Comparison of ENCODE assay signal across 8 mouse cellular contexts in the genomic region with DNA sequence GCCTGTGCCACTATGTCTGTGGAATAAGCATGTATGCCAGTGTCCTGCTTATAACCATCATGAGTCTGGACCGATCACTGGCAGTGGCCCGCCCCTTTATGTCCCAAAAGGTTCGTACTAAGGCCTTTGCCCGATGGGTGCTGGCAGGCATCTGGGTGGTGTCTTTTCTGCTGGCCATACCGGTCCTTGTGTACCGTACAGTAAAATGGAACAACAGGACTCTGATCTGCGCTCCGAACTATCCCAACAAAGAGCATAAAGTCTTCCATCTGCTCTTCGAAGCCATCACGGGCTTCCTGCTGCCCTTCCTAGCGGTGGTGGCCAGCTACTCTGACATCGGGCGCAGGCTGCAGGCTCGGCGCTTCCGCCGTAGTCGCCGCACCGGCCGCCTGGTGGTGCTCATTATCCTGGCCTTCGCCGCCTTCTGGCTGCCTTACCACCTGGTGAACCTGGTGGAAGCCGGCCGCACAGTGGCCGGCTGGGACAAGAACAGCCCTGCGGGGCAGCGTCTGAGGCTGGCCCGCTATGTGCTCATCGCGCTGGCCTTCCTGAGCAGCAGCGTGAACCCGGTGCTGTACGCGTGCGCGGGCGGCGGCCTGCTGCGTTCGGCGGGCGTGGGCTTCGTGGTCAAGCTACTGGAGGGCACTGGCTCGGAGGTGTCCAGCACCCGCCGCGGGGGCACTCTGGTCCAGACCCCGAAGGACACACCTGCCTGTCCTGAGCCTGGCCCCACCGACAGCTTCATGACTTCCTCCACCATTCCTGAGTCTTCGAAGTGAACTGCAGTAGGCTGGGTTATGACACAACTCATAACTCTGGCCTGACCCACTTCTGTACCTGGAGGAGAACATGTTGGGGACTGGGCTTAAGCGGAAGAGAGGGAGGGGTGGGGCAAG. TPM values are rescaled to one million over a fixed set of nuclear protein-coding genes. Genes with fewer than 3 reads are reported as not detected.
DNase-seq lines count a peak whose midpoint lies in the region; ATAC-seq lines count a peak whose summit lies in the region.

No protein-coding gene starts in this region.

- peak; percentile 46 to 51 for DNase-seq in adrenal gland, adult 18-20 months (ENCODE audit: low spot score in 2 of 2)
- DNase-seq in adrenal gland, adult 8-10 months: no peak
- DNase-seq in adrenal gland, postnatal 25 days: peak; percentile 65
- DNase-seq in embryonic facial prominence, embryonic 14.5 days (ENCODE audit: low spot score): peak; percentile 55
- DNase-seq in heart, postnatal 4 days: peak; percentile 74
- DNase-seq in kidney, postnatal 4 days: peak; percentile 80 to 87

- H3K27ac ChIP-seq in embryonic facial prominence, embryonic 14.5 days (replicated peaks; ENCODE audit: low read depth, low read length): no peak overlapping the region
- H3K27ac ChIP-seq in stomach, embryonic 16.5 days (ENCODE audit: low read length): no peak overlapping the region

- H3K4me1 ChIP-seq in embryonic facial prominence, embryonic 14.5 days (ENCODE audit: control insufficient read depth, insufficient read depth, low read length): peaks cover under 1% of the 10 kb centered on the region; the same call in 1 of the 2 replicates
- H3K4me1 ChIP-seq in stomach, embryonic 16.5 days (ENCODE audit: control insufficient read depth, insufficient read depth, low read length): peaks cover 8% of the 10 kb centered on the region; the same call in 1 of the 2 replicates

- peak overlapping the region; percentile 76 for H3K4me2 ChIP-seq in embryonic facial prominence, embryonic 14.5 days (ENCODE audit: low read depth, low read length)
- peak overlapping the region; percentile 80 for H3K4me2 ChIP-seq in stomach, embryonic 16.5 days (ENCODE audit: low read depth, low read length)

- H3K36me3 ChIP-seq in embryonic facial prominence, embryonic 14.5 days (ENCODE audit: control insufficient read depth, insufficient read depth, low read length): no peaks in the 10 kb centered on the region; the same call in 1 of the 2 replicates
- H3K36me3 ChIP-seq in stomach, embryonic 16.5 days (ENCODE audit: control insufficient read depth, insufficient read depth, low read length): no peaks in the 10 kb centered on the region

- peak; percentile 47; the same call in 1 of the 2 replicates for ATAC-seq in embryonic facial prominence, embryonic 14.5 days (ENCODE audit: low read depth)
- peak; percentile 29 for ATAC-seq in megakaryocyte progenitor cell, adult 5-6 weeks (replicated peaks; ENCODE audit: poor library complexity)
- peak; percentile 48; the same call in 1 of the 2 replicates for ATAC-seq in stomach, embryonic 16.5 days (ENCODE audit: insufficient read depth, low FRiP score)

- WGBS in embryonic facial prominence, embryonic 14.5 days: 12% methylated on average over 40 of the region's 52 CpGs
- 10% methylated on average over 52 of the region's 52 CpGs for WGBS in stomach, embryonic 16.5 days

- peak overlapping the region; percentile 62 for H3K9ac ChIP-seq in embryonic facial prominence, embryonic 14.5 days (ENCODE audit: low read depth, low read length)
- peak overlapping the region; percentile 72 for H3K9ac ChIP-seq in stomach, embryonic 16.5 days (ENCODE audit: low read length)

- H3K27me3 ChIP-seq in embryonic facial prominence, embryonic 14.5 days (replicated peaks; ENCODE audit: control insufficient read depth, insufficient read depth, low read length): peaks cover 29% of the 10 kb centered on the region
- H3K27me3 ChIP-seq in stomach, embryonic 16.5 days (ENCODE audit: control insufficient read depth, insufficient read depth, low read length): peaks cover 20% of the 10 kb centered on the region

- no peaks in the 10 kb centered on the region for H3K9me3 ChIP-seq in embryonic facial prominence, embryonic 14.5 days (ENCODE audit: control insufficient read depth, low read length)
- H3K9me3 ChIP-seq in stomach, embryonic 16.5 days (replicated peaks; ENCODE audit: control insufficient read depth, low read length): no peaks in the 10 kb centered on the region

- peak overlapping the region; percentile 43 for H3K4me3 ChIP-seq in embryonic facial prominence, embryonic 14.5 days (ENCODE audit: low read depth, low read length)
- peak overlapping the region; percentile 47 for H3K4me3 ChIP-seq in stomach, embryonic 16.5 days (replicated peaks; ENCODE audit: low read length)

RNA-seq across cellular contexts. Expression of gene Ltb4r1, which starts 2.0 kb away (rescaled TPM):
- under 1 TPM; 0.42 to 0.50 TPM for total RNA-seq in adrenal gland, adult 18-20 months (2021)
- total RNA-seq in adrenal gland, adult 8-10 months (2022): under 1 TPM; 0.31 to 0.75 (median 0.43) TPM
- not detected in 2 replicates for total RNA-seq in adrenal gland, postnatal 25 days (2021)
- 0.24 and 0.56 TPM in 2 replicates for polyA plus RNA-seq in embryonic facial prominence, embryonic 14.5 days (2014; fragmentation: Nextera tagmentation; extraction: Ambion mirVana)
- under 1 TPM; 0.50 TPM for total RNA-seq in heart, postnatal 4 days (2021)
- 18.5 and 19.9 TPM in 2 replicates for total RNA-seq in megakaryocyte progenitor cell, adult 5-6 weeks (2015)
- 31.4 and 42.4 TPM in 2 replicates for total RNA-seq in megakaryocyte progenitor cell, adult 5-6 weeks (2017)
- polyA plus RNA-seq in stomach, embryonic 16.5 days (2015; fragmentation: Nextera tagmentation; extraction: Ambion mirVana): 2.4 and 4.8 TPM in 2 replicates

RNA-seq across cellular contexts. Expression of gene Ltb4r2, which starts 6.5 kb away (rescaled TPM):
- total RNA-seq in adrenal gland, adult 18-20 months (2021): not detected
- total RNA-seq in adrenal gland, adult 8-10 months (2022): under 1 TPM in 1 of 4 experiments, not detected in 3; 0.17 TPM
- 0.12 TPM in 1 of 2 replicates, not detected in the other for total RNA-seq in adrenal gland, postnatal 25 days (2021)
- polyA plus RNA-seq in embryonic facial prominence, embryonic 14.5 days (2014; fragmentation: Nextera tagmentation; extraction: Ambion mirVana): 0.47 and 0.51 TPM in 2 replicates
- under 1 TPM; 0.11 to 0.26 TPM for total RNA-seq in heart, postnatal 4 days (2021)
- total RNA-seq in megakaryocyte progenitor cell, adult 5-6 weeks (2015): 0.39 and 0.44 TPM in 2 replicates
- total RNA-seq in megakaryocyte progenitor cell, adult 5-6 weeks (2017): 0.47 and 0.62 TPM in 2 replicates
- 0.71 and 0.81 TPM in 2 replicates for polyA plus RNA-seq in stomach, embryonic 16.5 days (2015; fragmentation: Nextera tagmentation; extraction: Ambion mirVana)

RNA-seq across cellular contexts. Expression of gene Cideb, which starts 9.5 kb away (rescaled TPM):
- total RNA-seq in adrenal gland, adult 18-20 months (2021): 1 to 10 TPM in 1 of 2 experiments, under 1 TPM in 1; 0.76 to 2.3 TPM
- total RNA-seq in adrenal gland, adult 8-10 months (2022): under 1 TPM in 2 of 4 experiments, not detected in 2; 0.31 to 0.49 TPM
- total RNA-seq in adrenal gland, postnatal 25 days (2021): 0.79 and 2.9 TPM in 2 replicates
- polyA plus RNA-seq in embryonic facial prominence, embryonic 14.5 days (2014; fragmentation: Nextera tagmentation; extraction: Ambion mirVana): 0.33 and 0.59 TPM in 2 replicates
- 1 to 10 TPM; 1.2 to 2.2 TPM for total RNA-seq in heart, postnatal 4 days (2021)
- total RNA-seq in megakaryocyte progenitor cell, adult 5-6 weeks (2015): 0.20 and 0.77 TPM in 2 replicates
- total RNA-seq in megakaryocyte progenitor cell, adult 5-6 weeks (2017): 0.51 TPM in 1 of 2 replicates, not detected in the other
- 14.8 and 15.1 TPM in 2 replicates for polyA plus RNA-seq in stomach, embryonic 16.5 days (2015; fragmentation: Nextera tagmentation; extraction: Ambion mirVana)

RNA-seq across cellular contexts. Expression of gene Adcy4, which starts 16.1 kb away (rescaled TPM):
- 10 to 100 TPM in 1 of 2 experiments, 1 to 10 TPM in 1; 8.3 to 17.1 TPM for total RNA-seq in adrenal gland, adult 18-20 months (2021)
- 1 to 10 TPM; 5.2 to 9.1 (median 7.8) TPM for total RNA-seq in adrenal gland, adult 8-10 months (2022)
- 8.0 and 10.2 TPM in 2 replicates for total RNA-seq in adrenal gland, postnatal 25 days (2021)
- polyA plus RNA-seq in embryonic facial prominence, embryonic 14.5 days (2014; fragmentation: Nextera tagmentation; extraction: Ambion mirVana): 13.4 and 16.2 TPM in 2 replicates
- 10 to 100 TPM; 18.9 to 22.3 TPM for total RNA-seq in heart, postnatal 4 days (2021)
- total RNA-seq in megakaryocyte progenitor cell, adult 5-6 weeks (2015): 0.05 TPM in 1 of 2 replicates, not detected in the other
- not detected in 2 replicates for total RNA-seq in megakaryocyte progenitor cell, adult 5-6 weeks (2017)
- 7.7 and 8.2 TPM in 2 replicates for polyA plus RNA-seq in stomach, embryonic 16.5 days (2015; fragmentation: Nextera tagmentation; extraction: Ambion mirVana)

RNA-seq across cellular contexts. Expression of gene Ripk3, which starts 20.9 kb away (rescaled TPM):
- 1 to 10 TPM; 3.6 to 4.5 TPM for total RNA-seq in adrenal gland, adult 18-20 months (2021)
- 1 to 10 TPM; 3.0 to 6.2 (median 5.8) TPM for total RNA-seq in adrenal gland, adult 8-10 months (2022)
- 2.9 and 3.6 TPM in 2 replicates for total RNA-seq in adrenal gland, postnatal 25 days (2021)
- 32.0 and 35.3 TPM in 2 replicates for polyA plus RNA-seq in embryonic facial prominence, embryonic 14.5 days (2014; fragmentation: Nextera tagmentation; extraction: Ambion mirVana)
- total RNA-seq in heart, postnatal 4 days (2021): 10 to 100 TPM; 10.6 to 14.0 TPM
- 116 and 152 TPM in 2 replicates for total RNA-seq in megakaryocyte progenitor cell, adult 5-6 weeks (2015)
- 25.3 and 49.9 TPM in 2 replicates for total RNA-seq in megakaryocyte progenitor cell, adult 5-6 weeks (2017)
- 32.7 and 34.4 TPM in 2 replicates for polyA plus RNA-seq in stomach, embryonic 16.5 days (2015; fragmentation: Nextera tagmentation; extraction: Ambion mirVana)

Comparison
In these comparisons a context has a peak if more than half of its experiments do, and no peak if none do; other contexts are left out.
1. RNA of gene Ltb4r1, which starts 2.0 kb away (total RNA-seq): 18.5 to 42.4 TPM in megakaryocyte progenitor cell, adult 5-6 weeks; 0.50 TPM in heart, postnatal 4 days, 0.42 to 0.50 TPM in adrenal gland, adult 18-20 months, 0.31 to 0.75 TPM in adrenal gland, adult 8-10 months and not detected in adrenal gland, postnatal 25 days; every median in the first group is over 10 times any median in the second.
2. Peak in every context shown above with its lines, with median percentiles within 50 percentile points of each other: ATAC-seq.